Comparison of ENCODE assay signal across 14 mouse cellular contexts in genomic region chr8:70758308-70758615, GRCm38 (mm10). TPM values are rescaled to one million over a fixed set of nuclear protein-coding genes. Genes with fewer than 3 reads are reported as not detected.
A peak's percentile ranks its signal among the peaks of the same experiment; 100 is the strongest.
DNase-seq lines count a peak whose midpoint lies in the region; ATAC-seq and TF ChIP-seq lines count a peak whose summit lies in the region.
"Had no signal": no experiment of that assay in that cellular context is flagged by ENCODE, and none has a peak within 500 bp of the region (broad histone marks: within the 10 kb centered on the region; RNA-seq: fewer than 3 reads in every experiment).

No protein-coding gene starts in this region.

- WGBS in lung, postnatal 0 days = 88% methylated on average over 7 of the region's 7 CpGs
- WGBS in forebrain, embryonic 16.5 days = 61% methylated on average over 7 of the region's 7 CpGs

- H3K27me3 ChIP-seq in lung, postnatal 0 days (replicated peaks; ENCODE audit: insufficient read depth, low read length) = no peaks in the 10 kb centered on the region
- H3K27me3 ChIP-seq in forebrain, embryonic 16.5 days (replicated peaks; ENCODE audit: control insufficient read depth, insufficient read depth, low read length) = no peaks in the 10 kb centered on the region
- H3K27me3 ChIP-seq: limb, embryonic 13.5 days had no signal

- peaks cover 8% of the 10 kb centered on the region; the same call in 1 of the 2 replicates for H3K36me3 ChIP-seq in lung, postnatal 0 days (ENCODE audit: insufficient read depth, low read length)
- H3K36me3 ChIP-seq in forebrain, embryonic 16.5 days (ENCODE audit: control insufficient read depth, insufficient read depth) = peaks cover 7% of the 10 kb centered on the region; the same call in 1 of the 2 replicates

- peaks cover 18% of the 10 kb centered on the region; the same call in 1 of the 2 replicates for H3K4me1 ChIP-seq in lung, postnatal 0 days (ENCODE audit: insufficient read depth, low read depth, low read length)
- peaks cover 50% of the 10 kb centered on the region for H3K4me1 ChIP-seq in forebrain, embryonic 16.5 days (replicated peaks; ENCODE audit: control insufficient read depth, insufficient read depth, low read length)

- H3K27ac ChIP-seq in lung, postnatal 0 days (ENCODE audit: low read length) = peak overlapping the region; percentile 5; the same call in 1 of the 2 replicates
- peak overlapping the region; percentile 78 for H3K27ac ChIP-seq in forebrain, embryonic 16.5 days (ENCODE audit: low read length)
- H3K27ac ChIP-seq: limb, embryonic 13.5 days had no signal

- ATAC-seq in lung, postnatal 0 days = no peak
- no peak for ATAC-seq in forebrain, embryonic 16.5 days
- ATAC-seq: inflammation-experienced regulatory T-cells, adult 6 months had no signal

- DNase-seq in gastrocnemius, postnatal 25 days = peak; percentile 8
- no peak for DNase-seq in gastrocnemius, adult 18-20 months (ENCODE audit: low spot score)
- DNase-seq in lung, postnatal 0 days (ENCODE audit: low spot score) = no peak
- no peak for DNase-seq in lung, adult 18-20 months
- peak; percentile 73 to 75 for DNase-seq in cerebellum, postnatal 14 days
- no peak for DNase-seq in ovary, postnatal 14 days (ENCODE audit: low spot score)
- DNase-seq: lung, postnatal 14 days; right cerebral cortex, adult 18-20 months had no signal

- H3K4me3 ChIP-seq in lung, postnatal 0 days (ENCODE audit: low read depth, low read length) = no peak overlapping the region
- H3K4me3 ChIP-seq in forebrain, embryonic 16.5 days (replicated peaks; ENCODE audit: low read length) = no peak overlapping the region
- H3K4me3 ChIP-seq: limb, embryonic 13.5 days had no signal

- H3K4me2 ChIP-seq in lung, postnatal 0 days (replicated peaks; ENCODE audit: low read depth, low read length) = no peak overlapping the region
- no peak overlapping the region for H3K4me2 ChIP-seq in forebrain, embryonic 16.5 days (ENCODE audit: low read length)
- H3K4me2 ChIP-seq: limb, embryonic 13.5 days had no signal

- no peak overlapping the region for H3K9ac ChIP-seq in lung, postnatal 0 days (replicated peaks; ENCODE audit: low read depth)
- H3K9ac ChIP-seq in forebrain, embryonic 16.5 days (replicated peaks; ENCODE audit: low read depth, low read length) = no peak overlapping the region

- TF ChIP-seq EP300 in lung, postnatal 0 days (IDR thresholded peaks at IDR 0.05) = no peak

- no peak for TF ChIP-seq CTCF in lung, postnatal 0 days (IDR thresholded peaks at IDR 0.05)

- no peaks in the 10 kb centered on the region for H3K9me3 ChIP-seq in lung, postnatal 0 days (ENCODE audit: low read length)
- no peaks in the 10 kb centered on the region for H3K9me3 ChIP-seq in forebrain, embryonic 16.5 days (ENCODE audit: control insufficient read depth, low read length)
- H3K9me3 ChIP-seq: limb, embryonic 13.5 days had no signal

RNA-seq across cellular contexts. Expression of gene Mpv17l2, which starts 2.5 kb away (rescaled TPM):
- total RNA-seq in gastrocnemius, postnatal 25 days (2021) = 10 to 100 TPM; 19.6 to 25.6 TPM
- 10 to 100 TPM; 19.9 to 20.9 TPM for total RNA-seq in gastrocnemius, adult 18-20 months (2021)
- polyA plus RNA-seq in lung, postnatal 0 days (2015; fragmentation: Nextera tagmentation; extraction: Ambion mirVana) = 57.4 and 88.8 TPM in 2 replicates
- 49.3 and 49.8 TPM in 2 replicates for polyA plus RNA-seq in forebrain, embryonic 16.5 days (2015; fragmentation: Nextera tagmentation; extraction: Ambion mirVana)

RNA-seq across cellular contexts. Expression of gene Rab3a, which starts 3.8 kb away (rescaled TPM):
- 10 to 100 TPM; 40.0 to 40.4 TPM for total RNA-seq in gastrocnemius, postnatal 25 days (2021)
- total RNA-seq in gastrocnemius, adult 18-20 months (2021) = 10 to 100 TPM; 32.5 to 36.5 TPM
- 17.6 and 28.6 TPM in 2 replicates for polyA plus RNA-seq in lung, postnatal 0 days (2015; fragmentation: Nextera tagmentation; extraction: Ambion mirVana)
- 350 and 395 TPM in 2 replicates for polyA plus RNA-seq in forebrain, embryonic 16.5 days (2015; fragmentation: Nextera tagmentation; extraction: Ambion mirVana)

RNA-seq across cellular contexts. Expression of gene Pik3r2, which starts 18.3 kb away (rescaled TPM):
- total RNA-seq in gastrocnemius, postnatal 25 days (2021) = 10 to 100 TPM; 13.1 to 18.7 TPM
- 10 to 100 TPM; 13.3 to 15.1 TPM for total RNA-seq in gastrocnemius, adult 18-20 months (2021)
- polyA plus RNA-seq in lung, postnatal 0 days (2015; fragmentation: Nextera tagmentation; extraction: Ambion mirVana) = 28.0 and 30.5 TPM in 2 replicates
- polyA plus RNA-seq in forebrain, embryonic 16.5 days (2015; fragmentation: Nextera tagmentation; extraction: Ambion mirVana) = 145 and 149 TPM in 2 replicates

RNA-seq across cellular contexts. Expression of gene Pde4c, which starts 34.7 kb away (rescaled TPM):
- 1 to 10 TPM; 1.6 to 2.3 TPM for total RNA-seq in gastrocnemius, postnatal 25 days (2021)
- 1 to 10 TPM; 1.3 to 1.6 TPM for total RNA-seq in gastrocnemius, adult 18-20 months (2021)
- 0.93 and 2.0 TPM in 2 replicates for polyA plus RNA-seq in lung, postnatal 0 days (2015; fragmentation: Nextera tagmentation; extraction: Ambion mirVana)
- 0.12 and 0.54 TPM in 2 replicates for polyA plus RNA-seq in forebrain, embryonic 16.5 days (2015; fragmentation: Nextera tagmentation; extraction: Ambion mirVana)

RNA-seq across cellular contexts. Expression of gene Gm3336, which starts 39.9 kb away (rescaled TPM):
- total RNA-seq in gastrocnemius, postnatal 25 days (2021) = not detected
- total RNA-seq in gastrocnemius, adult 18-20 months (2021) = not detected
- polyA plus RNA-seq in lung, postnatal 0 days (2015; fragmentation: Nextera tagmentation; extraction: Ambion mirVana) = 0.50 and 0.54 TPM in 2 replicates
- polyA plus RNA-seq in forebrain, embryonic 16.5 days (2015; fragmentation: Nextera tagmentation; extraction: Ambion mirVana) = not detected in 2 replicates
- total RNA-seq: adrenal gland, postnatal 36 days; heart, adult 8-10 months; layer of hippocampus, postnatal 25 days had no signal
- polyA plus RNA-seq: limb, embryonic 13.5 days had no signal

Comparison
In these comparisons a context has a peak if more than half of its experiments do, and no peak if none do; other contexts are left out.
1. DNase-seq: peak in gastrocnemius, postnatal 25 days (single experiment) and cerebellum, postnatal 14 days (2 of 2); none in gastrocnemius, adult 18-20 months (single experiment), lung, postnatal 0 days (single experiment), lung, adult 18-20 months (0 of 2) and ovary, postnatal 14 days (single experiment).